Mouse (Mus musculus): Measurements from ENCODE around the gene Qrich1.

The Qrich1 gene

GRCm38 (mm10) chr9:108492043-108492750 lies 24.4 kb upstream of the Qrich1 start:
- no peak for DNase-seq (ENCODE audit: low read depth, low spot score)

GRCm38 (mm10) chr9:108493246-108493645 lies 23.4 kb upstream of the Qrich1 start:
- DNase-seq (ENCODE audit: low read depth, low spot score): no peak

DNA sequence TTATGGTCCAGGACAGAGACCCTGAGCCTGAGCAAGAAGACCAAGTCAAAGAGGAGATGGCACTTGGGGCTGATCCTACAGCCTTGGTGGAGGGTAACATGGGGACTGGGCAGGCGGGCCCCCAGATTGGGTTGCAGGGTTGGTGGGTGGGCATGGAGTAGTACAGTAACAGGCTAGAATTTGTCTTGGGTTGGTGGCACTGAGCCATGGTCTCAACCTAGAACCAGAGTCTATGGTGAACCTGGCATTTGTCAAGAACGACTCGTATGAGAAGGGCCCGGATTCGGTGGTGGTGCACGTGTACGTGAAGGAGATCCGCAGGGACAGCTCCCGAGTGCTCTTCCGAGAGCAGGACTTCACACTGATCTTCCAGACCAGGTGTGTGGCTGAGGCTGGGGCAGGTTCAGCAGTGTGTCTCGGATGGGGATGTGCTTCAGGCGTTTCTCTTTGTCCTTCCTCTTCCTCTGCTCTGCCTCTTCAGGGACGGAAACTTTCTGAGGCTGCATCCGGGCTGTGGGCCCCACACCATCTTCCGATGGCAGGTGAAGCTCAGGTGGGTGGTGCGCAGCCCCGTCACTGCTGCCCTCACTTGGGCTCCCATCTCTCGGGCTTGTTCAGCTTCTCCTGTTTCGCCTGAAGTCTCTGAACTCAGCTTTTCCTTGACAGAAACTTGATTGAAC lies 22.3 kb upstream of the Qrich1 start:
- DNase-seq (ENCODE audit: low read depth, low spot score): no peak

- no peak for DNase-seq (ENCODE audit: low read depth, low spot score)
Measured at GRCm38 (mm10) chr9:108494905-108495304, 21.7 kb upstream of the Qrich1 start.

GRCm38 (mm10) chr9:108499231-108499630 lies 17.4 kb upstream of the Qrich1 start:
- no peak for DNase-seq (ENCODE audit: low read depth, low spot score)

DNA sequence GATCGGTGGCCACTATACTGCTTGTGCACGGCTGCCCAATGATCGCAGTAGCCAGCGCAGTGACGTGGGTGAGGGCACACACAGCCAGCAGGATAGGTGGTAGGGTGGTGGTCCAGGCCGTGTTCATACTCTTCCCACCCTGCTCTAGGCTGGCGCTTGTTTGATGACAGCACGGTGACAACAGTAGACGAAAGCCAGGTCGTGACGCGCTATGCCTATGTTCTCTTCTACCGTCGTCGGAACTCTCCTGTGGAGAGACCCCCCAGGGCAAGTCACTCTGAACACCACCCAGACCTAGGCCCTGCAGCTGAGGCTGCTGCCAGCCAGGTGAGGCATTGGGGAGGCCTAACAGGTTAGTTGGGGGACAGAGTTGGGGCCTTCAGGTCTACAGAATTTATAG lies 16.7 kb upstream of the Qrich1 start:
- DNase-seq (ENCODE audit: low read depth, low spot score): no peak

GRCm38 (mm10) chr9:108506901-108507300 lies 9.7 kb upstream of the Qrich1 start:
- no peak for DNase-seq (ENCODE audit: low read depth, low spot score)

GRCm38 (mm10) chr9:108507619-108508434 lies 8.8 kb upstream of the Qrich1 start, which contains the start of gene Qars:
Gene Qars, plus strand, starts transcription at chr9:108507706.
- peak; percentile 93 for DNase-seq (ENCODE audit: low read depth, low spot score)

GRCm38 (mm10) chr9:108508776-108509175 lies 7.8 kb upstream of the Qrich1 start:
- no peak for DNase-seq (ENCODE audit: low read depth, low spot score)

DNA sequence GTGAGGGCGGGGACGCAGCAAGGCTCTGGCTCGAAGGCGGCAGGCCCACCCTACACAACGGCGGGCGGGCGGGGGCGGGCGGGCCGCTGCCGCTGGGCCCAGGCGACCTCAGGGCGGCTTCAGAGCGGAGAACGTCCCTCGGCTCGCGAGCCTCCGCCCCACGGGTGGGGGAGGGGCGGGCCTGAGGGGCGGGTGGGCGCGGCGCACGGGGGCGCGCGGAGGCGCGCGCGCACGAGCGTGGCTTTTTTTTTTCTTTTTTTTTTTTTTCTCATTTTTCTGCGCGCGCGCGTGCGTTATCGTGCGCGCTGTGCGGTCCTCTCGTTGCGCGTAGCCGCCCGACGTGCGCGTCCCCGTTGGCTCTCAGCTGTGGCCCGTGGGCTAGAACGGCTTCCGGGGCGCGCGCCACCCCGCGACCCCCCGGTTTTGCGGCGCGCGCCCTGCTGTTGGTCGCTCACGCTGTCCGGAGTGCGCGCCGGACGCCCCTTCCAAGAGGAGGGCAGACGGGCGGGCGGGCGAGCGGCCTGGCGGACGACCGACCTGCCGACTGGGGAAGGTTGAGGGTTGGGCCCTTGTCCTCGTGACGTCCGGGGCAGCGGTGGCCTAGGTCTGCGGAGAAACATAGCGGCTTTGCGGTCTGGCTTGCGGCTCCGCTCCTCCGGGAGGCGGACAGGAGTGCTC lies 786 bp downstream of the Qrich1 start:
- peak; percentile 80 for DNase-seq (ENCODE audit: low read depth, low spot score)

- DNase-seq (ENCODE audit: low read depth, low spot score): peak; percentile 27
Measured at GRCm38 (mm10) chr9:108517931-108518332, 1.3 kb downstream of the Qrich1 start.

DNA sequence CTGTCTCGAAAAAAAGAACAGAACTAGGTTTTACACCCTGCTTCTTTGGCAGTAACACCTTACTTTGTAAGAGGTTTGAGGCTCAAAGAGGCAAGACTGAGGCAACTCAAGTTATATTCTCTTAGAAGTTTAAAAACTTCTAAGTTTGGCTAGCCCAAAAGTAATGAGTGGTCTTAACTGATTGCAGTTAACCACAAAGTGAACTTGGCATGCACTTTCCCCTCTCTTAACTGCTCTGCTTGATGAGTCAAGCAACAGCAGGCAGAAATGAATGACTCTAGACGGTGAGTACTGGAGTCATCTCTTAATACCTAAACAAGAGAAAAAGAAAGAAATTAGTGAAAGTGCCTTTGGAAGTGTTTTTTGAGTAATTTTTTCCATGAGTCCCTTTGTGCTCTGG lies 5.0 kb downstream of the Qrich1 start:
- no peak for DNase-seq (ENCODE audit: low read depth, low spot score)

DNA sequence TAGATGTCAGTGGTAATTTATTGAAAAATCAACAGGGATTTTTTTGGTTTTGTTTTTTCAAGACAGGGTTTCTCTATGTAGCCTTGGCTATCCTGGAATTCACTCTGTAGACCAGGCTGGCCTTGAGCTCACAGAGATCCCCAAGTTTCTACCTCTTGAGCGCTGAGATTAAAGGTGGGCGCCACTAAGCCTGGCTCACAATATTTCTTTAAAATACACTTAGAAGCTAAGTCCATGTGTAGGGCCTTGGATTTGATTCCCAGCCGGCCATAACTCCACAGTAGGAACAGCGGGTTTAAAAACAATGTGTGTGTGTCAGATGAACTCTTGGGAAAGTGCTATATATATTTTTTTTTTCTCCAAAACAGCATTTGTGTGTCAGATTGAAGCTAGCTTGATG lies 6.7 kb downstream of the Qrich1 start:
- no peak for DNase-seq (ENCODE audit: low read depth, low spot score)

DNA sequence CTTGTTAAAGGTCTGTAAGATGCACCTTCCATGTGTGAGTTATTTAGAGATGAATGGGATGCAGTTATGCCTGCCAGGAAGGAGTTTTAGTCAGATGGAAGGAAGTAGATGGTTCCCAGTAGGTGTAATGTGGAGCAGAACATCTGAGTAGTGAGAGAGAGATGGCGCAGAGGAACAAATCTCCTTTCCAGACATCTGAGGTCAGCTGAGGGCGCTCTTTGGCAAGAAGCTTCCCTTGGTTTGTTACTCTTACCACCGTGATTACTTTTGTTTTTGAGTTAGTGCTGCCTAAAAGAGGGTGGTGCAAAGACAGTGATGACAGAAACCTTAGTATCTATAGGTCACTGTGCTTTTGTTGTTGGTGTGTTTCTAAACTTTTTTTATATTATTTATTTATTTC lies 8.8 kb downstream of the Qrich1 start:
- DNase-seq (ENCODE audit: low read depth, low spot score): no peak

DNA sequence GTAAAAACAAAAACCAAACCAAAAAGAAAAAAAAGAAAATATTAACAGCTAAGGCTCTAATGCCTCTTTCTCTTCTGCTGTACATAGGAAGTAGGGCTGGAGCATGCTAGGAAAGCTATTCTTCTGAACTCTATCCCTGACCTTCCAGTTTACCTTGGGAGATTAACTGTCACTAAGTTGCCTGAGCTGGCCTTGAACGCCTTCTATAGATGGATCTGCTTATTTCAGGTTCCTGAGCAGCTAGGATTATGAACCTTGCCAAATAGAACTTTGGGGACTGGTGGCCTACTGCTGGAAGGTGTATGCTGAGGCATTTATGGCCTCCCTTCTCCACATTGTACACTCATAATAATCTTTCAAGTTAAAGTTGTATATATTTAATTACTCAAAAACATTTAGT lies 14.3 kb downstream of the Qrich1 start:
- no peak for DNase-seq (ENCODE audit: low read depth, low spot score)

- no peak for DNase-seq (ENCODE audit: low read depth, low spot score)
Measured at GRCm38 (mm10) chr9:108531496-108531895, 14.9 kb downstream of the Qrich1 start.

- DNase-seq (ENCODE audit: low read depth, low spot score): no peak
Measured at GRCm38 (mm10) chr9:108540846-108541245, 24.2 kb downstream of the Qrich1 start.

DNA sequence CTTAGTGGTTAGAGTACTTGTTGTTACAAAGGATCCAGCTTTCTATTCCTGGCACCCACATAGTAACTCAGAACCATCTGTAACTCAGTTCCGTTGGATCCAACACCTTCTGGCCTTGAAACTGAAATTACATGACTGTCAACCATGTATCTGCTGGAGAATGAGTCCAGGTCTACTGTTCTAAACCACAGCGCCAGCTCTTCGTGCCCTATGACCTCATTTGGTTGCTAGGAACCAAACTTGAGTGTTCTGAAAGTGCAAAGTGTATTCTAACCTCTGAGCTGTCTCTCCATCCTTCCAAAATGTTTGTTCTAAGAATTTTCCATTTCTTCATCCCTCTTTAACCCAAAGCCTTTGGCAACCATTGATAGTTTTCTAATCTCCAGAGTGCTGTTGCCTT lies 29.4 kb downstream of the Qrich1 start:
- no peak for DNase-seq (ENCODE audit: low read depth, low spot score)

DNA sequence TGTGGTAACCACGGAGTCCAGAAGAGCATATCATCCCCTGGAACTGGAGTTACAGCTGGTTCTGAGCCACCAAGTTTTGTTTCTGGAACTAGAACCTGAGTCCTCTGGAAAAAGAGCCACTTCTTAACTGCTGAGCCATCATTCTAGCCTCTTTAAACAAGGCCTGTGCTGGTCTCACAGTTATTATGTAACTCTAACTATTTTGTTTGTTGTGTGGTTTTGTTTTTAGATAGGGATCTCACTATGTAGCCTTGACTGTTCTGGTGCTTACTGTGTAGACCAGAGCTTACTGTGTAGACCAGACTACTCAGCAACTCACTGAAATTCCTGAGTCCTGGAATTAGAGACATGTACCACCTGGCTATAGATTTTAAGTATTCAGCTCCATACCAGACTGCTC lies 30.3 kb downstream of the Qrich1 start:
- no peak for DNase-seq (ENCODE audit: low read depth, low spot score)

DNA sequence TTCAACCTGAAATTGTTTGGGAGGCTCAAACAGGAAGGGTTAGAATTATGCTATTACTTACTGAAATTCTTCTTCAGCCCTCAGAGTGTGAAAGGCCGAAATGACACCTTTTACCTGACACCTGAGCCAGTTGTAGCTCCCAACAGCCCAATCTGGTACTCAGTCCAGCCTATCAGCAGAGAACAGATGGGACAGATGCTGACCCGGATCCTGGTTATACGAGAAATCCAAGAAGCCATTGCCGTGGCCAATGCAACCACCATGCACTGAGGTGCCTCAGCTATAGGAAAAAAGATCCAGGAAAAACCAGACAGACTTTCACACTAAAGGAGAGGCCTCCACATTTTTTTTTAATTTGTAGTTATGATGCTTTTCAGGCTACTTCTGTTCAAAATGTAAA lies 42.6 kb downstream of the Qrich1 start:
- no peak for DNase-seq (ENCODE audit: low read depth, low spot score)

DNA sequence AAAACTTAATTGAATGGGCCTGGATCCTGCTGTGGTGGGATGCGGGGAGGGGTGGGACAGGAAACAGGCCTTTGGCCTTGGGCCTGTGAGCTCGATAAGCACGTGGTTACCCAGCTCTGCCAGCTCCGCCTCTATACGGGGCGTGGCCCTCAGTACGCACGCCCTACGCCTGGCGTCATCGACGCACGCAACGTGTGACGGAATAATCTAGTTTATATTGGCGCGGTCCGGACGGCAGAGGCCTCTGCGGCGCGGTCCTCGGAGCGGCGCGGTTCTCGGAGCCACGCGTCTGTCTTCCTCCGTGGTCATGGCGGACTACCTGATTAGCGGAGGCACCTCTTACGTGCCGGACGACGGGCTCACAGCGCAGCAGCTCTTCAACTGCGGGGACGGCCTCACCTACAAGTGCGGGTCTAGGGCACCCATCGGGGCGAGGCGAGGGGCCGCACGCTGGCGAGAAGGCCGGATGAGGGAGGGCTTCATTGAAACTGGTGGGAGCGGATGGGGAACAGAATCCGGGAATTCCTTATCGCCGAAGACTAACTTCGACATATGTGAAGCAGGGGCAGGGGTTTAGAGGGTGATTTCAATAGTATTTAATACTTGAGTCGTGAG lies 43.7 kb downstream of the Qrich1 start, which contains the start of gene Impdh2:
Gene Impdh2, plus strand, starts transcription at position 60 of the 615 bp plus-strand sequence.
- DNase-seq (ENCODE audit: low read depth, low spot score): peak; percentile 99

All from embryo, embryonic 11.5 days (tissue).